Mouse (Mus musculus) mouse trophoblast stem cell (cell line): ENCODE measurements at regions not wholly inside any gene's neighbourhood (a gene's known extent, or its start where the extent isn't known, plus 50 kb on each side); places are given as distances from the start of the nearest gene placed in this dataset.

Source experiments
- in situ Hi-C, 2 experiments: fragments of 300-500 bp; cut with MseI, MboI; formaldehyde crosslinking; loops; 2 replicates in 1 of 2; 3 replicates in 1 of 2; pipeline ENCODE4 v1.15.1; 2025

DNA sequence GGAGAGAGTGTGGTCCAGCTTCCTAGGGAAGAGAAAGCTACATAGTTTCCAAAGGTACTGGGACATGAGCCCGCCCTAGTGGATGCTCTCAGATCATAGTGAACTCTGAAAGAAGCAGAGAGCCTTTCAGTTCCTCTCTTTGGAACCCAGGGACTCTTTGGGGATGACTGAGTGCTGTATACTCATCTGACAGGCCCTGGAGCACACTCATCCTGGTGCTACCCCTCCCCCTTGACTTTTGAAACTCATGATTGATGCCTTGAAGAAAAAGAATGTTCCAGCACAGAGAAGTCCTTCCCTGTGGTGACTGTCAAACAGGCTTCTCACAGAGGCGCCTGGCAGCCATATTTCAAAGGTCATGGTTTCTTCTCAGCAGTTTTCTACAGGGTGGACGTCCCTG is 254.2 kb upstream of the Eif4g2 start:
- in situ Hi-C loops, result no loop called here

- in situ Hi-C loops, result no loop called here
Observed at GRCm38 (mm10) chr7:111322901-111323300, 240.1 kb upstream of the Eif4g2 start.

- in situ Hi-C loops, result no loop called here
Observed at GRCm38 (mm10) chr7:111319917-111320316, 237.1 kb upstream of the Eif4g2 start.

- in situ Hi-C loops, result no loop called here
Observed at GRCm38 (mm10) chr7:111316479-111316990, 233.7 kb upstream of the Eif4g2 start.

DNA sequence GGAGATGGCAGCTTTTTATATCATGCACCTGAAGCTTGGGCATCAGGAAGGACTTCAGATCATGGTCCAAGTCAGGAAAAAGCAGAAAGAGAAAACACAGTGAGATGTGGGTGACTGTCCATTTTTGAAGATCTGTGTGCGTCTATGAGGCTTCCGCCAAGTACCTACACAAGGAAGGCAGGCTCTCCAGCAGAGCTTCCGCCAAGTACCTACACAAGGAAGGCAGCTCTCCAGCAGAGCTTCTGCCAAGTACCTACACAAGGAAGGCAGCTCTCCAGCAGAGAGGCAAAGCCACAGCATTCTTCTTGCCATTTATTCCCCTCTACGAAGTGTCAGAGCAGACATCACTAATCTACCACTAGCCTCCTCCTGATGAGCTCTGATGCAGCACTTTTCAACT is 231.1 kb upstream of the Eif4g2 start:
- in situ Hi-C loops, result no loop called here

DNA sequence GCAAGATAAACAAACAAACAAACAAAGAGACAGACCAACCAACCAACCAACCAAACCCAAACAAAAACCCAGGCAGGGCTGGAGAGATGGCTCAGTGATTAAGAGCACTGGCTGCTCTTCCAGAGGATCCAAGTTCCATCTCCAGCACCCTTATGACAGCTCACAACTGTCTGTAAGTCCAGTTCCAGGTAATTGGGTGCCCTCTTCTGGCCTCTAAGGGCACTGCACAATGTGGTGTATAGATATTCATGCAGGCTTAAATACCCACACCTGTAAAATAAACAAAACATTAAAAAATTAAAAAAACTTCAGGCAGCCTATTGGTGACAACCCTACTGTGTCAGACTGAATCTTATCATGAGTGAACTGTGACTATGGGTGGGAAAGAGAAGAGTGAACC is 222.4 kb upstream of the Eif4g2 start:
- in situ Hi-C loops, result no loop called here

GRCm38 (mm10) chr7:111301791-111302488 is 219.1 kb upstream of the Eif4g2 start:
- in situ Hi-C loops, result no loop called here

- in situ Hi-C loops, result no loop called here
Observed at GRCm38 (mm10) chr7:111297174-111297902, 214.5 kb upstream of the Eif4g2 start.

DNA sequence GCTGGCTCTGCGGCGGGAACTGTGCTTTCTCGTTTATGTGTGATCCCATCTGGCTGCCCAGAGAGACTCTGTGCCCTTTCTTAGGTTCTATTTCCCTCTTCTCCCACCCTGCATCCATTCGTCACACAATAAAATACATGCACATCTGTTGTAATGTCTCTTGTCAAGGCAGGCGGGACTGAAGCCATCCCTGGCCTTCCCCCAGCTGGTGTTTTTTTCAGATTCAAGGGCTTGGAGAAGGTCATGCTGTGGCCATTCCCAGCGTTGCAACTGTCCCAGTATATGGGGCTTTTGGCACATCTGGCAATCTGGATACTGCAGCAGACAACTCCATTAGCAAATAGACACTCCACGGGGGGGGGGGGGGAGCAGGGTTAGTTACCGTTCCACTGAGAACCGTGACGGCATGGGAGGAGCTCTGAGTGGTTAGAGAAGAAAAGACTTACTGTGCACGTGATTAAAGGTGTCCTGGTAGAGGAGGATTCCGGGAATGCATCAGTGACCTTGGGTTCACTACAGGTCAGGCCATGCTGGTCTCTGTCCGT is 200.7 kb upstream of the Eif4g2 start:
- in situ Hi-C loops, result no loop called here

DNA sequence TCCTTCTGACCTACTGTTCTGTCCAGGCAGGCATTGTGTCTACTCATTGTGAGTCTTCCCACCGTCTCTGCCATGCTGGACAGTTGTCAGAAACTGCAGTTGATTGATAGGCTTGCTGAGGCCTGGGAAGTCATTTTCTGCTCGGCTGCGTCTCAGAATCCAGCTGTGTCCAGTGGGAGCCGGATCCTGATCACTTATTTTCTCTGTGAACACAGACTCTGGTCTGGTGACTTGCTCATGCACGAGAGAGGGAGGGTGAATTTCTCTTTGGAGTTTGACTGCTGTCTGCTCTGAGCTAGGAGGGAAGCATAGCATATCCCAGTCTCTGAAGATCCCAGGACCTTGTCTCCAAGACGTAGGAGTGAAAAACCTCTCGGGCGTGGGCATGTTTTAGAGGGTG is 199.5 kb upstream of the Eif4g2 start:
- in situ Hi-C loops, result no loop called here

DNA sequence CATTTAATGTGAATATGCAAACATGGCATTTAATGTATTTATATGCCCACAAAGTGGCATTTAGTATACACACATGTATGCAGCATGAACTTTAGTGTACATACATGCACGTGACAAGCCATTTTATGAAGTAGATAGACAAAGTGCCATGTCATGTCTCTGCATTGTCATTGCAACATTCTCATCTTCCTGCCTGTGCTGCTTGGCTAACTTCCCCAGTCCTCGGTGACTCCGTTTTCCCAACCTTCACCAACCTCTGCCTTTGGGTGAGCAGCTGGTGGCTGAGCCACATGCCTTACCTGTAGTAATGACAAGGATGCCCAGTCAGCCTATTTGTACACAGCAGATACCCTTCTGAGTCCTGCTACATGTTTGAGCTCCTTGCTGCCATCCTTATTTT is 194.9 kb upstream of the Eif4g2 start:
- in situ Hi-C loops, result no loop called here

DNA sequence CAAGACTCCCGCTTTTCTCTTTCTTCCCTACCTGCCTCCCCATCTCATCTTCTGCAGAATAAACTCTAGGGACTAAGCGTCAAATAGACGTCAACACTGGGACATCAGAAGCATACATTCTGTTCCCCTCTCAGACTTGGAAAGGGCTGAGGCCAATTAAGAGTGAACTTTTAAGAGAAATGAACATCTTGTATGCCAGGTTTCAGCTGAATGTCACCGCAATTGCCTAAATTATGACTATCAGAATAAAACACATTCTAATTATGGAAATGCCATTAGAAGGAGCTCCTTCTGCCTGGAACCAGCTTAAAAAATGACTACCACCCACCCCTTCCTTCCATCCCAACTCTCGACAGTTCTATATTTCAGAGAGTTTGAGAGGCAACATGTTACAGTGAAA is 191.0 kb upstream of the Eif4g2 start:
- in situ Hi-C loops, result no loop called here

DNA sequence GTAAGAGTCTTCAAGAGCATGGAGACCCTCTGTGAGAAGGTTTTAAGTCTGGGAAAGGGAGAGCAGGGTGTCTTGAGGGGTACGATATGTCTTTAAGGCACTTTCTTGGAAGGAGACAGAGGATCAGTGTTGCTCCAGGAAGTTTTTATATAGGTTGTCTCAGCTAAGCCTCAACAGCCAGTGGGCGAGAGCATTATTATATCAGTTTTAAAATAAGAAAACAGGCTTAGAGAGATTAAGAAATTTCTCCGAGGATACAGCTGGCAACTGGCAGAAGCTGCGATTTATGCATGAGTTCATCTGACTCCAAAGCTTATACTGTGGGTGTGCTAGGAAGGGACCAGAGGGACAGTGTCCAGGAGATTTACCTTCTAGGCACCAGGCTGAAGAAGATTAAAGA is 188.0 kb upstream of the Eif4g2 start:
- in situ Hi-C loops, result no loop called here

GRCm38 (mm10) chr7:111268197-111268596 is 185.4 kb upstream of the Eif4g2 start:
- in situ Hi-C loops, result no loop called here

GRCm38 (mm10) chr7:111263302-111263701 is 180.5 kb upstream of the Eif4g2 start:
- in situ Hi-C loops, result no loop called here

GRCm38 (mm10) chr7:111259630-111260574 is 177.1 kb upstream of the Eif4g2 start:
- in situ Hi-C loops, result no loop called here

GRCm38 (mm10) chr7:111257842-111258241 is 175.0 kb upstream of the Eif4g2 start:
- in situ Hi-C loops, result no loop called here

DNA sequence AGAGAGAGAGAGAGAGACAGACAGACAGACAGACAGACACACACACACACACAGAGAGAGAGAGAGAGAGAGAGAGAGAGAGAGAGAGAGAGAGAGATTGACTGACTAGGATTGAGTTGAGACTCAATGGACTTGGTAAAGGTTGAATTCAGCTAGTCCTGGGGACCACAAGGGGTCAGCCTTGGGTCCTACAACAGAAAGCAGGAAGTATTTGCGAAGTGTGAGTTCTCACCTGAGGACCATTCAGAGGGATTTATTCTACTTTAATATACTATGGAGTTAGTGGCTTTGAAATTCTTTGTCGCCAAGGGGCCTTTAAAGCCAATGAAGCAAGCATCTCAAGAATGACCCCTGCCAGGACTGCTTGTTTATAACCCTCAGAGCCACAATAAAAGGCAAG is 173.4 kb upstream of the Eif4g2 start:
- in situ Hi-C loops, result no loop called here

GRCm38 (mm10) chr7:111249606-111250005 is 166.8 kb upstream of the Eif4g2 start:
- in situ Hi-C loops, result no loop called here

GRCm38 (mm10) chr7:111245488-111245887 is 162.7 kb upstream of the Eif4g2 start:
- in situ Hi-C loops, result no loop called here

DNA sequence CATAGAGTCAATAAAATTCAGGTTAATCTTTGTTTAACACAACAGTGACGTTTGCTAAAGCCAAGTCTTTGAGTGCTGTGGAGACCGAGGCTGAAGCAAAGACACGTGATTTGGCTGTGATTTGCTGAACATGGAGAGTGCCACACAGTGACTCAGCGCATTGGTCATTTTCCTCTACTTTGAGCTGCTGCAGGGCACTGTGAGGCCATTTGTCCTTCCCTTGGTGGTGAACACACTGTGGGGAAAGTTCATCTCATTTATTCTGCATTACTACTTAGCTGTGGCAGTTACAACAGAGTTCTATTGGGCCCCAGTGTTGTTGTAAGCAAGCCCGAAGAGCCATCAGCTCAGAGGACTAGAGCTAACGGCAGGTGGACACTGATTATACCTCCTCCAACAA is 162.2 kb upstream of the Eif4g2 start:
- in situ Hi-C loops, result no loop called here

- in situ Hi-C loops, result loop anchor here in 1 of 2 experiments (5.0 kb wide), 1 partner anchor 62 kb away; no protein-coding TSS in a partner anchor
Observed at GRCm38 (mm10) chr7:111243831-111244230, 161.0 kb upstream of the Eif4g2 start.
